Mouse (Mus musculus) olfactory bulb, adult 2 months (tissue): ENCODE data around the gene Os9. TPM values are rescaled to one million over a fixed set of nuclear protein-coding genes. Genes with fewer than 3 reads are reported as not detected.
A peak's percentile ranks its signal among the peaks of the same experiment; 100 is the strongest.
"Not testable (repeated sequence)": the region's sequence is repeated elsewhere in the genome, so short reads cannot be mapped to it uniquely, and the experiment has no call there.

ENCODE experiments used
- H3K27ac ChIP-seq: fragments of 200-500 bp; 2 replicates; pipeline ENCODE4 v1.5.1; 2012; ENCODE audit warnings: low read depth, low read length; ENCODE audit not compliant: insufficient read depth
- H3K4me1 ChIP-seq: fragments of 200-500 bp; 2 replicates; pipeline ENCODE4 v1.6.1; 2012; ENCODE audit warnings: low read length; ENCODE audit not compliant: control insufficient read depth, insufficient read depth
- H3K4me3 ChIP-seq: fragments of 200-500 bp; 2 replicates; pipeline ENCODE4 v1.5.1; 2012; ENCODE audit warnings: mild to moderate bottlenecking, low read depth, low read length, moderate library complexity; ENCODE audit not compliant: insufficient read depth
- CTCF ChIP-seq: fragments of 200-500 bp; IDR thresholded peaks from 2 replicates; pipeline ENCODE4 v1.5.1; 2012; ENCODE audit warnings: low read depth, mild to moderate bottlenecking, low read length, moderate library complexity; ENCODE audit not compliant: insufficient read depth
- POLR2A ChIP-seq: fragments of 200-500 bp; IDR thresholded peaks from 2 replicates; pipeline ENCODE4 v1.6.1; 2012; ENCODE audit warnings: mild to moderate bottlenecking, low read depth, low read length, moderate library complexity; ENCODE audit not compliant: insufficient read depth
- WGBS: fragments of 180-500 bp; shearing (Covaris S2); methylation state at CpG from one replicate; pipeline ENCODE4 v1.1.7; 2018; 5-methylcytosine and 5-hydroxymethylcytosine counted together
- polyA plus RNA-seq: library from polyadenylated mRNA; stranded (reverse); fragments of >200 nt; gene quantifications from 2 replicates; pipeline ENCODE4 v1.2.4, GENCODE M21; 2012; ENCODE audit warnings: low replicate concordance; ENCODE audit not compliant: missing spikeins, insufficient read depth, insufficient read length

Gene Os9
- polyA plus RNA-seq, 1 experiment: 124 TPM

DNA sequence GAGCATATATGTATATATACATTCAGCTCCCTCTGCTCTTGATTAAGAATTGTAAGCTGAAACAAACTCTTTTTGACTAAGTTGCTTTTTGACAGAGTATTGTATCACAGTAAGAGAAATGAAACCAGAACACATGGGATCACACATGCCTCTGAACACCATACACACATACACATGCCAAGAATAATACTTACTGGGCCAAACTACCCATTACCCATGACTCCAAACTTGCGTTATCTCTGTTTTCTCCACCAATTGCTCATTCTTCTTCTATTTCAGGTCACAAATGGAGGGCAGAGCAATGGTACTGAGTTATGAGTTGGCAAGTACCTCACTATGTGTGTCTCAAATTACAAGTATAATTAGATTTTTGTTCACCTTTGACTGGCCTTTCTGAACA, 47.0 kb downstream of the Os9 start:
- Histone ChIP-seq H3K27ac (no peak overlapping the region), H3K4me1 (peaks cover 34% of the 10 kb centered on the region), H3K4me3 (no peak overlapping the region)
- WGBS: 84% methylated on average over 1 of the region's 1 CpGs
- TF ChIP-seq CTCF (no peak), POLR2A (no peak)

DNA sequence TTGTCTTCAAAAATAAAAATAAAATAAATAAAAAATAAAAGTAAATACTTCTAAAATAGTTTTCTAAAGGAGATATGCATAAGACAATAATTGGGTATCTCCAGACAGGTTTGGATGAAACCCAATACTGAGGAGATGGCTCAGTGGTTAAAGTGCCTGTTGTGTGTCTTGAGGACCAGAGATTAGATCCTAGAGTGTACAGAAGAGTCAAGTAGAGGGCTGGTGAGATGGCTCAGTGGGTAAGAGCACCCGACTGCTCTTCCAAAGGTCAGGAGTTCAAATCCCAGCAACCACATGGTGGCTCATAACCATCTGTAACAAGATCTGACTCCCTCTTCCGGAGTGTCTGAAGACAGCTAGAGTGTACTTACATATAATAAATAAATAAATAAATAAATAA, 48.0 kb downstream of the Os9 start:
- H3K4me1 ChIP-seq: peaks cover 30% of the 10 kb centered on the region
- WGBS: 80% methylated on average over 2 of the region's 2 CpGs
- not testable (repeated sequence) for H3K27ac ChIP-seq, H3K4me3 ChIP-seq

- not testable (repeated sequence) for H3K4me3 ChIP-seq, H3K27ac ChIP-seq
- 67% methylated on average over 4 of the region's 4 CpGs for WGBS
- peaks cover 24% of the 10 kb centered on the region for H3K4me1 ChIP-seq
Measured at GRCm38 (mm10) chr10:127072270-127072669, 48.7 kb downstream of the Os9 start.

- TF ChIP-seq POLR2A: no peak
- no peak for TF ChIP-seq CTCF
- Histone ChIP-seq H3K4me1 (peaks cover 21% of the 10 kb centered on the region), H3K27ac (no peak overlapping the region), H3K4me3 (no peak overlapping the region)
- WGBS: 54% methylated on average over 9 of the region's 9 CpGs
Measured at GRCm38 (mm10) chr10:127071203-127071602, 49.7 kb downstream of the Os9 start.

DNA sequence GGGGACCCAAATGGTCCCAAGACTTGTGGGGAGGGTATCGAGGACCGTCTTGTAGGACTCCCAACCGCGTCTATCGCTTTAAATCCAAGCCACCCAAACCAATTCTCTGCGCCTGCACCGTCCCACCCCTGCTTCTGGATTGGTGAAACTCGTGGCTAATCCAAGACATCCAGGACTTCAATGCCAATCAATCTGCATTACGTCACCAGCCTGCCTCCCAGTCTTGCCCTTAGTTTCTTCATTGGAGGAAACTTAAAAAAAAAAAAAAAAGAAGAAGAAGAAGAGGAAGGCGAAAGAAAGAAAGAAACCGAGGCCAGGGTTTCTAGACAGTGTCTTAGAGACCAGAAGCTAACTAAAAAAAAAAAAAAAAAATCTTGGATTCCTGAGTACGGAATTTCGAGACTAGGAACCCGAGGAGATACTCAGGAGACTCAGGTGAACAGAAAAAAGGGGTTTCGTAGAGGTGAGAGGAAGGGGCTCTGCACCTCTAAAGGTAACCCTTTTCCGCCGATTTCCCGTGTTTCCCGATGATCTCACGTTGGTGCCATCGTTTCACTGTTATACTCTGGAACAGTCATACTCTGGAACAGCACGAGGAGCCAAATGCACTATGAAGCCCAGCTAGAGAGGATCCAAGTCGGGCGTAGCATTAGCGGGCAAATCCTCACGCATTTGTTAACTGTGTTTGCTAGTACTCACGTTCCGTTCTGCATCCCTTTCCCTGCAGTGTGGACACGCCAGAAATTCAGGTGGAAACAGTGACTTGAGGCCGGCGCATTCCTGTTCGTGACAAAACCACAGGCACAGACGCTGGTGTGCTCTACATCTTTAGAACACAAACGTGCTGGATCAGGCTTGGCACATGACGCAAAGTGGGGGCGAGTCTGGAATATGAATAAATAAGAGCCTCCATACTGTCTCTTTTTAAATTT, 50.5 kb downstream of the Os9 start, which contains the start of gene Tspan31:
Tspan31 (minus strand) TSS at position 75 of the 932 bp plus-strand sequence.
- H3K4me1 ChIP-seq: peaks cover 14% of the 10 kb centered on the region
- peak within 1 kb of the TSS; percentile 81 for H3K27ac ChIP-seq
- H3K4me3 ChIP-seq: peak within 1 kb of the TSS; percentile 64
- no peak for TF ChIP-seq CTCF
- peak; percentile 64; the same call in 1 of the 2 replicates for TF ChIP-seq POLR2A
- WGBS: under 1% methylated on average over 36 of the region's 36 CpGs

- H3K27ac ChIP-seq: peak overlapping the region; percentile 76
- TF ChIP-seq CTCF: 0 out of 2 replicates have a peak, but pooled peaks have one; percentile 14
- no peak; the same call in 1 of the 2 replicates for TF ChIP-seq POLR2A
- WGBS: 3% methylated on average over 30 of the region's 30 CpGs
- peak overlapping the region; percentile 64 for H3K4me3 ChIP-seq
- peaks cover 10% of the 10 kb centered on the region for H3K4me1 ChIP-seq
Measured at GRCm38 (mm10) chr10:127069281-127070189, 51.4 kb downstream of the Os9 start.

DNA sequence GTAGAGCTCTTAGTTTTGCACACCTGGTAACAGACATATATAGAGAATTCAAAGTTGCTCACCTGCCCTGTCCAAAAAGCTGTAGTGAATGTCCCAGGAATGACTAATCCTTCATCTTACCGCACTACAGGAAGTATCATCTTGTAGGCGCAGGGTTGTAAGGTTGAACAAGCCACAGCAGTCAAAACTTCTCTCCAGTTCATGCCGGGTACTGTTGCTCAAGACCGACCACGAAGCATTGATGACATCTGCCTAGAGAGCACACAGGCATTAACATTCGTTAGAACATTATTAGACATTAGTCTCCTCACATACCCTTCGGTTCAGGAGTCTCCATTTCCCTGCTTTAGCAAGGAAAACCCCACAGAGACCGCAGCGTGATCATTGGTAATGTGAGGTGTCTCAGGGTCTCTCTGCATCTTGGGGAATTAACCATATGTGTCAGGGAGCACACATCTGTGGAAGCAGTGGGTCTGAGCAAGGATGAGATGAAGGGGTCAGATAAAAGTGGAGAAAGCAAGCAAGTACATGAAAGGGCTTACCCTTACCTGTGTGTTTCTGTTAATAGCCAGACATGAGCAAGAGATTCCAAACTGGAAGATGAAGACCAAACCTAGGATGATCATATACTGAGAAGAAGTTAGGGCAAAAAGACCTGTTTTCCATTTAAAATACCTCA, 52.4 kb downstream of the Os9 start:
- Histone ChIP-seq H3K4me1 (peaks cover 14% of the 10 kb centered on the region), H3K4me3 (no peak overlapping the region), H3K27ac (no peak overlapping the region)
- TF ChIP-seq POLR2A (no peak), CTCF (no peak)
- 70% methylated on average over 9 of the region's 9 CpGs for WGBS

DNA sequence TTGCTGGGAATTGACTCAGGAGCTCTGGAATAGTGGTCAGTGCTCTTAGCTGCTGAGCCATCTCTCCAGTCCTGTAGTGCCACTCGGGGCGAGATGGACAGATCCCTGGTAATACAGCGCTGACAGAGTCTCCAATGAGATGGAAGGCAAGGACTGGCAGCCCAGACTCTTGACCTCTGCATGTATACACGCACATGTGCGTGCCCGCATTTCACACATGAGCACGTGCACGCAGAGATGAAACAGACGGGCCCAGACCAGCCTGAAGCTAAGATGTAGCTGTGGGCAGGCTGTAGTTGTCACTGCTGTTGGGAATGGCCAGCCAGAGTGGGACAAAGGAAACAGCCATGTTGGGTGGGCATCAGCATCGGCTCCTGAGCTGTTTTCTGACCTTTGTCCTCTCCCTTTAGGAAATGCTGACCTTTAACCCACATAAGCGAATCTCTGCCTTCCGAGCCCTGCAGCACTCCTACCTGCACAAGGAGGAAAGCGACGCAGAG, 54.4 kb downstream of the Os9 start:
- no peak for TF ChIP-seq POLR2A
- no peak for TF ChIP-seq CTCF
- WGBS: 91% methylated on average over 14 of the region's 14 CpGs

More for the DNA sequence above, 54.4 kb downstream of the Os9 start:
- Histone ChIP-seq H3K4me3 (no peak overlapping the region), H3K4me1 (peaks cover 14% of the 10 kb centered on the region), H3K27ac (no peak overlapping the region)
